Mouse (Mus musculus) heart, adult 18-20 months (tissue): ENCODE data around the gene BC025446. TPM values are rescaled to one million over a fixed set of nuclear protein-coding genes. Genes with fewer than 3 reads are reported as not detected.

Experiments used
- DNase-seq, 2 experiments: peaks; one replicate each; pipeline ENCODE4 v3.0.0; 2021 to 2022; ENCODE audit warnings: mixed read lengths in 1 of 2
- long read RNA-seq, 2 experiments: library from polyadenylated mRNA; stranded (forward); transcript quantifications; one replicate each; pipeline ENCODE4 v2.0.0; 2021
- total RNA-seq, 2 experiments: library from RNA; stranded (reverse); gene quantifications; 2 replicates each; pipeline ENCODE4 v1.2.3; 2021

BC025446 gene
- total RNA-seq: not detected
- long read RNA-seq, experiment 1: 0 reads
- long read RNA-seq, experiment 2: 0 reads

- DNase-seq: no peak
Measured at GRCm38 (mm10) chr15:75215778-75216691, at the start of gene BC025446. BC025446 (plus strand) TSS chr15:75216376.

- DNase-seq: peak; percentile 3 to 23
Measured at GRCm38 (mm10) chr15:75175506-75175905, 40.7 kb upstream of the BC025446 start.

GRCm38 (mm10) chr15:75186291-75186690 lies 29.9 kb upstream of the BC025446 start:
- no peak for DNase-seq

GRCm38 (mm10) chr15:75189116-75189515 lies 27.1 kb upstream of the BC025446 start:
- DNase-seq: peak in 1 of 2 experiments; percentile 3

- DNase-seq: peak in 1 of 2 experiments; percentile 23
Measured at GRCm38 (mm10) chr15:75190560-75190959, 25.6 kb upstream of the BC025446 start.

GRCm38 (mm10) chr15:75216831-75217230 lies 655 bp downstream of the BC025446 start:
- DNase-seq: peak in 1 of 2 experiments; percentile 3

- DNase-seq: no peak
Measured at GRCm38 (mm10) chr15:75221942-75222341, 5.8 kb downstream of the BC025446 start.

- DNase-seq: no peak
Measured at GRCm38 (mm10) chr15:75237736-75238288, 21.6 kb downstream of the BC025446 start.

GRCm38 (mm10) chr15:75240558-75240957 lies 24.4 kb downstream of the BC025446 start:
- no peak for DNase-seq

- DNase-seq: no peak
Measured at GRCm38 (mm10) chr15:75242756-75243640, 26.8 kb downstream of the BC025446 start.

- DNase-seq: no peak
Measured at GRCm38 (mm10) chr15:75254671-75255070, 38.5 kb downstream of the BC025446 start.

- no peak for DNase-seq
Measured at GRCm38 (mm10) chr15:75265863-75266262, 49.7 kb downstream of the BC025446 start.

- DNase-seq: no peak
Measured at GRCm38 (mm10) chr15:75266626-75267025, 50.5 kb downstream of the BC025446 start.

- DNase-seq: no peak
Measured at GRCm38 (mm10) chr15:75268121-75268520, 51.9 kb downstream of the BC025446 start, which contains the start of gene Ly6f. Ly6f (plus strand) TSS chr15:75268421.

- DNase-seq: no peak
Measured at GRCm38 (mm10) chr15:75268916-75269829, 53.0 kb downstream of the BC025446 start.

- DNase-seq: no peak
Measured at GRCm38 (mm10) chr15:75270169-75270568, 54.0 kb downstream of the BC025446 start.

- DNase-seq: no peak
Measured at GRCm38 (mm10) chr15:75270691-75271362, 54.7 kb downstream of the BC025446 start.

GRCm38 (mm10) chr15:75271426-75271825 lies 55.2 kb downstream of the BC025446 start:
- no peak for DNase-seq

- no peak for DNase-seq
Measured at GRCm38 (mm10) chr15:75271891-75272290, 55.7 kb downstream of the BC025446 start.
